Mouse (Mus musculus) brown adipose tissue, adult 24 weeks (tissue): Measurements from ENCODE around the gene Ccdc12. TPM values are rescaled to one million over a fixed set of nuclear protein-coding genes. Genes with fewer than 3 reads are reported as not detected.

Experiments
- H3K27ac ChIP-seq: fragments of 200-500 bp; replicated peaks from 2 replicates; pipeline ENCODE4 v1.5.1; 2012; ENCODE audit warnings: low read depth, mild to moderate bottlenecking, low read length
- H3K4me1 ChIP-seq: fragments of 200-500 bp; 2 replicates; pipeline ENCODE4 v1.6.1; 2012; ENCODE audit warnings: low read length, mixed read lengths; ENCODE audit not compliant: control insufficient read depth, insufficient read depth, insufficient read length
- H3K4me3 ChIP-seq: fragments of 200-500 bp; 2 replicates; pipeline ENCODE4 v1.5.1; 2012; ENCODE audit warnings: low read depth, mild to moderate bottlenecking, low read length, moderate library complexity; ENCODE audit not compliant: insufficient read depth
- polyA plus RNA-seq: library from polyadenylated mRNA; stranded (reverse); fragments of >200 nt; gene quantifications from 2 replicates; pipeline ENCODE4 v1.2.4, GENCODE M21; 2012; ENCODE audit not compliant: missing spikeins, insufficient read depth, insufficient read length

Gene Ccdc12
- polyA plus RNA-seq, 1 experiment = 46.2 TPM

DNA sequence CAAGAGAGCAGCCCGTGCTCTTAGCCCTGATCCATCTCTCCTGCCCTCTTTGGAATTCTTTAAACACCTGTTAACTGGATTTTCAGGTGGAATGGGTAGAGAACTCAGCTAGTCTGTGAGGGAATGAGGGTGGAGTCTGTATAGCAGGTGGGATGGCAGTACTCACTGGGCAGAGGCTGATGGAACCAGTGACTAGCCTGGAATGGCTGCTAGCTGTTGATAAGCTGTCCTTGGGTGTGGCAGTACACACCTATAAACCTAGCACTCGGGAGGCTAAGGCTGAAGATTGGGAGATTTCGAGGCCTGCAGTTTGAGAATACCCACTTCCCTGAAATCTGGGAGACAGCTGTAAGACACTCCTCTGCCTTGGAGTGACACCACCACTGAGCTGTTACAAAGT is 43.3 kb downstream of the Ccdc12 start:
- H3K4me1 ChIP-seq = peaks cover 7% of the 10 kb centered on the region; the same call in 1 of the 2 replicates
- no peak overlapping the region for H3K4me3 ChIP-seq
- no peak overlapping the region for H3K27ac ChIP-seq

DNA sequence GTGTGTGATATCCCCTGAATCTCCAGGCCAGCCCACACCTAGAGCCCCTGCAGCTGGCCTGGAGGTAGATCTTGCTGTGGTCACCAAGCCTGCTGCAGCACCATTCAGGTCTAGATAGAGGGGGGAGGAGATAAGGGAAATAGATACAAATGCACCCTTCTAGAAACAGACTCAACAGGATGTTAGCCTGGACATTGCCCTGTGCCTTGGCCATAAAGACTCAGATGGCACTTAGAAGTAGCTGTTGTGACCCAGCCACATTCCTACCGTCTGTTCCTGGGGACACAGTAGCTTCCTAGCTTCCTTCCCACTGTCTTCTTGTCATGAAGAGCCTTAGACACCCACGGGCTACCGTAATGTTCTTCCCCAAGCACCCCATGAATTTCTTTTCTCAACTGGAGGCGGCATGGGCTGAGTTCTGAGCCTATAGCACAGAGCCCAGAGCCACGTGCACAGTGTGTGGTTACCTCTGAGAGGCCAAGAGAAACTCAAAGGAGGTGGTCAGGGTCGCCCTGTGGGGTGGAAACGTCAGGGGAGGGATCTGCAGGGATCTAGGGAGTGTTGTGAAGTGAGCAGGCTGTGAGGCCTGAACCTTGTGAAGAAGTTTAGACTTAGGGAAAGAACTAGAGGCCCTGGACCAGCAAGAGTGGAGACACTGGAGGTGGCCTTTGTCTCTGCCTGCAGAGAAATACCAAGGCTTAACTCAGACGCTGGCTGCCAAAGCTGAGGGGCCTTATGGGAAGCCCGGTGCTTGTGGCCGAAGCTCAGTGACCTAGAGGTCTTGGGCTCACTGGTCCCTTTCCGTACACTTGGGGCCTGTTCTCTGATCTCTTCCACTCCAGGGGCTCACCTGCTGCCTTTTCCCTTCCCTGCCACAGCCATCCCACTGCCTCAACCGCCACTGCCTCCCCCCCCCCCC is 45.1 kb downstream of the Ccdc12 start:
- Histone ChIP-seq H3K27ac (no peak overlapping the region), H3K4me3 (no peak overlapping the region), H3K4me1 (peaks cover 7% of the 10 kb centered on the region; the same call in 1 of the 2 replicates)

DNA sequence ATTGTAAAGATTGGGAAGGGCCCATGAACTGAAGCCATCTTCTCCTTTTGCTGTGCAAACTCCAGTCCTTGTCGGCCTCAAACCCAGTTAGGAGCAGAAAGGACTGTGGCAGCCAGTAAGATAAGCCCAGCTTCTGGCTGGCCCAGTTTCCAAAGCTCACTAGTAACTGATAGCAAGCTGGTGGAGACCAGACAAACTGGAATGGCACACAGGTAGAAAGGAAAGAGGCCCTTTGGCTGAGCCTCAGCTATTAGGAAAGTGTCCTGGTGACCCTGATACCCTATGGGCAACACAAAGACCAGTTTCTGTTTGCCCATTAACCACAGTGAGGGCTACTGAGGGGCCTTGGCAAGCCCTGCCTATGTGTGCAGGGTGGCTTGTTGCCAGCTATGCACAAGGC is 46.5 kb downstream of the Ccdc12 start:
- H3K4me1 ChIP-seq = no peaks in the 10 kb centered on the region
- no peak overlapping the region for H3K4me3 ChIP-seq
- no peak overlapping the region for H3K27ac ChIP-seq

DNA sequence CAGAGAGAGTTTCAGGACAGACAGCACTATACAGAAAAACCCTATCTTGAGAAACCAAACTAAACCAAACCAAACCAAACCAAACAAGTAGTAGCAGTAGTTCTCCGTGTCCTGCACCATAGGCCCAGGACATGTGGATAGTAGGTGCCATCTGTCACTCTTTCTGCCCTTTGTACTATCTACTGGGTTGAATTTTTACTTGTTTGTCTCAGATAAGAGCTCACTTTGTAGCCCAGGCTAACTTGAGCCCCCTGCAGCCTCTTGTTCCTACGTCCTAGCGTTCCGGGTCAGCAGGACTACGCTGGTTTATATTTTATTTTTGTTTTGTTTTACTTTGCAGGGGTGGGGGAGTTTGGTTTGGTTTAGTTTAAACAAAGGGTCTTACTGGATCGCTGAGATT is 47.6 kb downstream of the Ccdc12 start:
- no peak overlapping the region for H3K27ac ChIP-seq
- H3K4me3 ChIP-seq = no peak overlapping the region
- H3K4me1 ChIP-seq = no peaks in the 10 kb centered on the region

DNA sequence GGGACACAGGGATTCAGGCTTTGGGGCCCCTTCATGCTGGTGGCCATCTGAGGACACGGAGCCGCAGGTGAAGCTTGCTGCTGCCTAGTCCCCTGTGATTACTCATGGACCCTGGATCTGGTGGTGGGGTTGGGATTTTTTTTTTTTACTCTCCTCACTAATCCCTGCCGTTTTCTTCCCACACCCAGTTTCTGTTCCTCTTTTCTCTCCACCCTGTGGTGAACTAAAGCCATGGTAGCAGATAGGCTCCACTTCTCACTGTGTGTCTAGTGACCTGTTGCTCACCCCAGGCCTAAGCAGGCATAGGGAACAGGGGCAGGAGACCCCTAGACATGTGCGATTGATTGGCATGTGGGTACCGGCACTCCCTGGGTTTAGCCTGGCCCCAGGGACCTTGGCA is 50.5 kb downstream of the Ccdc12 start:
- Histone ChIP-seq H3K27ac (no peak overlapping the region), H3K4me3 (no peak overlapping the region), H3K4me1 (0 out of 2 replicates have a peak, but pooled peaks cover 3% of the 10 kb centered on the region)

DNA sequence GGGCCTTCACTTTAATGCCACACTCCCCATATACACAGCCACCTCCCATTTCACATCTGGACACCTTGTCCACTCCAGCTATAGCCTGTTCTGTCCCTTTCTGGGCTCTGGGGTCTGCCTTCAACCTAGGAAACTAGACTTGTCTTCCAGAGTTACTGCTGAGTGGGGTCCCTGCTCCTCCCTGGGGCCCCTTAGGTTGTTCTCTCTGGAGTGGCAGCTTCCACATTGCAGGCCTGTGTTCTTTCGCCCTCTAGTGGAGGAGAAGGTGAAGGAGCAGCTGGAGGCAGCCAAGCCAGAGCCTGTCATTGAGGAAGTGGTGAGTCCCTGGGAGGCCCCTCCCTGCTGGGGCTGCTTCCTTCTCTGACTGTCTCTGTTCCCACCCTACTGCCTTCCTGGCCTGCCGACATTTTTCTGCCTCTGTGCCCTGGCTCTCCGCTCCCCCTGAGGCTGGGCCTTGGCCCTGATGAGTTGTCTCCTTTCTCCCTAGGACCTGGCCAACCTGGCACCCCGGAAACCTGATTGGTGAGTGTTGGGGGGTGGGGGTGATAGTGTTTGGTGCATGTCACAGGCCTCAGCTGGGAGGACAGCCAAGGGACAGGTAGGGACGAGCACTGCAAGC is 53.4 kb downstream of the Ccdc12 start:
- Histone ChIP-seq H3K4me3 (peak overlapping the region; percentile 70), H3K27ac (peak overlapping the region; percentile 65), H3K4me1 (0 out of 2 replicates have a peak, but pooled peaks cover 3% of the 10 kb centered on the region)

DNA sequence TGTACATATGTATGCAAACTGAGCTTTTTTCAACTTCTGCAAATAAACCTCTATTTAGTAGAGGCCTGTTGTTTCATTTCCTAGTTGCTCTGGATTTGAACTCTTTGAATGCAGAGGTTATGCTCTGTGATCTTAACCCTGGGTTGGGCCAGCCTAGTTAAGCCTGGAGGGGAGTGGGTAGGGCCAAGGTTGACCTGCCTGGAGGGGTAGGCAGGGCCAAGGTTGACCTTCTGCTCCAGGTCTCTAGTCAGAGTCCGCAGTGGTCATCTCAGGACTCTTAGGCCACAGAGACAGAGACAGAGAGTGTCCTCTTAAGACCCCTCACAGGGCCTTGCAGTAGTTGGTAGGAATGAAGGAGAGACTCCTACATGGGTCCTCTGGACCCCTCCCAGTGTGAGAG is 55.2 kb downstream of the Ccdc12 start:
- no peak overlapping the region for H3K4me3 ChIP-seq
- no peak overlapping the region for H3K27ac ChIP-seq

DNA sequence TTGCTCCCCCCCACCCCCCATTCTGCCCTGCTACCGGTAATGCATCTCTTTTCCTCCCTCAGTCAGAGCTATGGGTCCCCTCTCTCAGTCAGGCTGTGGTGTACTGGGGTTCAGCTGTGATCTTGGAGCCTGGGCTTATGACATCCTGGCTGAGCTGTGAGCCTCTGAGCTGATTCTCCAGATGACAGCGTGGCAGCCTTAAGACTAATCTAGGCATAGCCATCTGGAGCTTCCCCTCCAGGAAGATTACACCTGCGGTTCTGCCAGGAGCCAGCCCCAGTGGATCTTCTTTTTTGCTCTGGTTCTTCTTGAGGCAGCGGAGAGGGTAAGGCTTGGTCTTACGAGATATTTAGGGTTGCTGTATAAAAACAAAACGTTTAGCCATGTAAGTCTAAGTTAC is 55.7 kb downstream of the Ccdc12 start:
- Histone ChIP-seq H3K4me3 (no peak overlapping the region), H3K4me1 (0 out of 2 replicates have a peak, but pooled peaks cover 3% of the 10 kb centered on the region), H3K27ac (no peak overlapping the region)

More for the DNA sequence above, 55.2 kb downstream of the Ccdc12 start:
- 0 out of 2 replicates have a peak, but pooled peaks cover 3% of the 10 kb centered on the region for H3K4me1 ChIP-seq

DNA sequence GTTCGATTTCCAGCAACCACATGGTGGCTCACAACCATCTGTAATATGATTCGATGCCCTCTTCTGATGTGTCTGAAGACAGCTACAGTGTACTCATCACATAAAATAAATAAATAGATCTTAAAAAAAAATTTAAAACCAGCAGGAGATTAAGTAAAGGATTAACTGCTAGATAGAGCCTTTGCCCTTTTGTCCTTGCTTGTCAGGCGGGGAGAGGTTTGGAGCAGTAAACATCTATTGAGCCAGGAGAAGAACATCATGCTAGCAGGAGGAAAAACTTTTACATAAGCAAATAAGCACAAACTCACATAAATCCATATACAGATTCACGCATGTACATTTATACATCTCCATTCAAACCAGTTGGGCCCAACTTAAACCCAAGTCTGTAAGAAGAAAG is 56.2 kb downstream of the Ccdc12 start:
- no peak overlapping the region for H3K27ac ChIP-seq
- no peak overlapping the region for H3K4me3 ChIP-seq
- 0 out of 2 replicates have a peak, but pooled peaks cover 3% of the 10 kb centered on the region for H3K4me1 ChIP-seq

DNA sequence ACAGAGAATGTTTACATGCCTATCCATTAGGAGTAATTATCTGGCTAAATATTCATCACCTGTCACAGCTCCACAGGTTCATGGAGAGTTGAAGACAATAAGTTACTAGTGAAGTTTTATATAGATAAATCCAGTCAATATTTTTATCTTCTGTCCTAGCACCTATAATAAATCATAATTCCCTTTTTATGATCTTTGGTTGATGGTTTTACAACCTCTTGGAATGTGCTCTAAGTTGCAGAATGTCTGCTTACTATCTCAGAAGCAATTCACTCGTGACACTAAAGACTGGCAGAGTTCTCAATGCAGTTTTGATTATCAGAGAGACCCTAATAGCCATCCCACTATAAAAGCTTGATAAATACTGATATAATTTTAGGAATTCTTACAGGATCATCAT is 57.1 kb downstream of the Ccdc12 start:
- H3K27ac ChIP-seq = no peak overlapping the region
- 0 out of 2 replicates have a peak, but pooled peaks cover 3% of the 10 kb centered on the region for H3K4me1 ChIP-seq
- H3K4me3 ChIP-seq = no peak overlapping the region

DNA sequence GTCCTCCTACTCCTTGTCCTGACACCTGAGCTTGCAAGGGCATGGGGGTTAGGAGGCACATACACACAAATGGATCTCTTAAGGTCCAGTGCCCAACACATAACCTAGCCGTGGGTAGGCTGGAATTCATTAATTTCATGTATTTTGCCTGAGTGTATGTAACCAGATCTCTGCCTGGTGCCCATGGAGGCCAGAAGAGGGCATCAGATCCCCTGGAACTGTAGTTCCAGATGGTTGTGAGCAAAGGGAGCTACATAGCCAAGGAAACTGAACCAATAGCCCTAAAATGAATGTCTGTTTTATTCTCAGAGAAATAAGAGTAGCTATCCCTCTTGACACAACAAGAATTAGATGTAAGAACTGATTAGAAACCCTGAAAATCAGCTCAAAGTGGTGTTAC is 59.1 kb downstream of the Ccdc12 start:
- Histone ChIP-seq H3K27ac (no peak overlapping the region), H3K4me1 (0 out of 2 replicates have a peak, but pooled peaks cover under 1% of the 10 kb centered on the region), H3K4me3 (no peak overlapping the region)

DNA sequence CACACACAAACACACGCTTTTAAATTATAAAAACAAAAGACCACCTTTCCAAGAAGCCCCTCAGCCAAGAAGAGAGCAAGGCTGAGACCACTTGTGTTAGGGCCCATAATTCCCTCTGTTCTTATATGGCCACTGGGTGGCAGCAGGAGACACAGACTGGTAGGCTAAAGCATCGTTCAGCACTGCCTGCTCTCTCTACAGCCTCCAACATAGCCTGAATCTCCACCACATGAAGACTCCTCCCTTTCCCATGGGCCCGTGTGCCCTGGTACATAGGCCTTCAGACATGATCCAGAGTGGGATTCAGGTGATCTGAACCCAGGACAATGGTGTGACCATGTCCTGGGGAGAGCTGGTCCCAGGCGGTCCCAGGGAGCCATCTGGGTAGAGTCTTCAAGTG is 60.5 kb downstream of the Ccdc12 start:
- Histone ChIP-seq H3K4me3 (no peak overlapping the region), H3K27ac (no peak overlapping the region), H3K4me1 (no peaks in the 10 kb centered on the region)

DNA sequence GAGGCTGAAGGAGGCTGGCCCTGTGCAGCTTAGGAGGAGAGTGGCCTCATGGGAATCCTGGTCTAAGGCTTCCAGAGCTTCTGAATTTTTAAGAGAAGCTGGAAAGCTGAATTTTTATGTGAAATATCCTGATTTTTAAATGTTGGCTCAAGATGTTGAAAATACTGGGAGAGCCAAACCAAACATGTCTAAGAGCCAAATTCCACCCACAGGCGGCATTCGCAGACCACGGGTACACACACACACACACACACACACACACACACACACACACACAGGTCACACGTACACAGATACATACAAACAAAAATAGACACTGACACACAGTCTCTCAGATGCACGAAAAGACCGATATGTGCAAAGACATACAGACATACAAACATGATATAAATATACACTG is 61.8 kb downstream of the Ccdc12 start:
- H3K4me3 ChIP-seq = no peak overlapping the region
- H3K27ac ChIP-seq = no peak overlapping the region
- H3K4me1 ChIP-seq = no peaks in the 10 kb centered on the region

DNA sequence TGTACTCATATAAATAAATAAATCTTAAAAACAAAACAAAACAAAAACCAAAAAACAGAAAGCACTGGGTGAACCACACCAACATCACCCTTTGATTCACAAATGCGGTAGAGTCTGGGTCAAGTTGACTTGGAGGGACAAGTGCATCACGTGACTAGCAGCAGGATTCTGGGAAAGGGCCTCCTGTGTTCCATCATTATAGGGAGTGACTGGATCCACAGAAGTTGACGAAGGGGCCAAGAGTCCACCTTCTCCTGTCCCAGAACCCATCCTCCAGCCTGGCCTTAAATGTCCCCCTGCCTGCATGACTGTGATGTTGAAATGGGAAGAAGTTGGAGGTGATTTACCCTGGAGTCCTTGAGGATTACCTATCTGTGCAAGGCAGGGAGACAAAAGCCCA is 62.5 kb downstream of the Ccdc12 start:
- H3K4me1 ChIP-seq = no peaks in the 10 kb centered on the region
- H3K4me3 ChIP-seq = no peak overlapping the region
- no peak overlapping the region for H3K27ac ChIP-seq

DNA sequence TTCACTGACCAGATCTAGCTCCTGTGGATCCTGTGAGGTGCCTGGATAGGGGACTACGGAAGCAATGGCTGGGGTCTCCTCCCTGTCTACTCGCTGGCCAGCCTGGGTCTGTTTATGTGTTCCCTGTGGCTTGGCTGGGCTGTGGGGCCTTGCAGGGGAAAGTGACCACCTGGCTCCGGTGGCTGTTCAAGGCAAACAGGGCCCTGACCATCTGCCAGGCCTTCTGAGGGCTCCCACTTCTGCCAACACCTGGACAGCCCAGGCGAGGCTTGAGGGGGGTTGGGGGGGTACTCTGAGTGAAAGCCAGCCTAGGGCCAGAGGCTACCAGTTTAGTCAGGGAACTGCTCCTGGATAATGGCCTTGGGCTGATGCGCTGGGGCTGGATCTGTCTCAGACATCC is 63.7 kb downstream of the Ccdc12 start:
- H3K4me1 ChIP-seq = no peaks in the 10 kb centered on the region
- H3K4me3 ChIP-seq = no peak overlapping the region
- no peak overlapping the region for H3K27ac ChIP-seq
